Mouse (Mus musculus): ENCODE data around the gene Zcchc24. TPM values are rescaled to one million over a fixed set of nuclear protein-coding genes. Genes with fewer than 3 reads are reported as not detected.

Gene Zcchc24
- polyA plus RNA-seq, 1 experiment: 12.4 TPM

GRCm38 (mm10) chr14:25719371-25719770 is 49.5 kb downstream of the Zcchc24 start:
- Histone ChIP-seq H3K36me3 (ENCODE audit: control insufficient read depth, insufficient read depth, low read length) (no peaks in the 10 kb centered on the region), H3K4me1 (ENCODE audit: control insufficient read depth, insufficient read depth, low read length) (no peaks in the 10 kb centered on the region), H3K27me3 (replicated peaks; ENCODE audit: control insufficient read depth, insufficient read depth, low read length) (no peaks in the 10 kb centered on the region), H3K27ac (ENCODE audit: insufficient read depth, low read depth, low read length) (no peak overlapping the region), H3K4me3 (ENCODE audit: insufficient read depth, low read depth, low read length) (no peak overlapping the region)
- 71% methylated on average over 9 of the region's 9 CpGs for WGBS
- no peak for TF ChIP-seq POLR2A (IDR thresholded peaks at IDR 0.05; ENCODE audit: low read depth, low read length)
- TF ChIP-seq CTCF (conservative IDR thresholded peaks at IDR 0.05; ENCODE audit: insufficient read depth, insufficient read length, low read depth, low read length): no peak
- DNase-seq: no peak

DNA sequence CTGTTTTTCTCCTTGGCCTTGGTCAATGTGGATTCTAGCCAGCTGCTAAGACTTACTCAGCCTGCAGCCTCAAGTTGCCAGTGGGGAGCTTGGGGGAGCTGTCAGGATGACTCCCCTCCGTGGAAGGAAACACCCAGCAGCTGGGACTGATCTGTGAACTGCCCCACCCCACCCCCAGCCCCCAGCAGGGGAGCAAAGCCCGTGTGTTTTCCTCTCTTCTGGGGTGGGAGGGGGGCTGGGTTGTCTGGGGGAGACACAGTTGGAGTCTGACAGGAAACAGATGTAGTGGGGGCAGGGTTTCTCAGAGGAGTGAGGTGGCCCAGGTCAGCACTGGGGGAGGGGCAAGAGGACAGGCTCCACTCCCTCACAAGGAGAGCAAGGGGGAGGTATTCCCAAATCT is 50.4 kb downstream of the Zcchc24 start:
- Histone ChIP-seq H3K4me1 (ENCODE audit: control insufficient read depth, insufficient read depth, low read length) (no peaks in the 10 kb centered on the region), H3K27ac (ENCODE audit: insufficient read depth, low read depth, low read length) (no peak overlapping the region), H3K36me3 (ENCODE audit: control insufficient read depth, insufficient read depth, low read length) (no peaks in the 10 kb centered on the region), H3K27me3 (replicated peaks; ENCODE audit: control insufficient read depth, insufficient read depth, low read length) (no peaks in the 10 kb centered on the region), H3K4me3 (ENCODE audit: insufficient read depth, low read depth, low read length) (no peak overlapping the region)
- WGBS: 6% methylated on average over 2 of the region's 2 CpGs
- DNase-seq: peak; percentile 62
- TF ChIP-seq CTCF (conservative IDR thresholded peaks at IDR 0.05; ENCODE audit: insufficient read depth, insufficient read length, low read depth, low read length) (no peak), POLR2A (IDR thresholded peaks at IDR 0.05; ENCODE audit: low read depth, low read length) (no peak)

GRCm38 (mm10) chr14:25717718-25718117 is 51.1 kb downstream of the Zcchc24 start:
- Histone ChIP-seq H3K4me1 (ENCODE audit: control insufficient read depth, insufficient read depth, low read length) (no peaks in the 10 kb centered on the region), H3K27me3 (replicated peaks; ENCODE audit: control insufficient read depth, insufficient read depth, low read length) (no peaks in the 10 kb centered on the region), H3K4me3 (ENCODE audit: insufficient read depth, low read depth, low read length) (no peak overlapping the region), H3K36me3 (ENCODE audit: control insufficient read depth, insufficient read depth, low read length) (no peaks in the 10 kb centered on the region), H3K27ac (ENCODE audit: insufficient read depth, low read depth, low read length) (no peak overlapping the region)
- TF ChIP-seq POLR2A (IDR thresholded peaks at IDR 0.05; ENCODE audit: low read depth, low read length) (no peak), CTCF (conservative IDR thresholded peaks at IDR 0.05; ENCODE audit: insufficient read depth, insufficient read length, low read depth, low read length) (no peak)
- WGBS: 87% methylated on average over 8 of the region's 8 CpGs
- DNase-seq: no peak

DNA sequence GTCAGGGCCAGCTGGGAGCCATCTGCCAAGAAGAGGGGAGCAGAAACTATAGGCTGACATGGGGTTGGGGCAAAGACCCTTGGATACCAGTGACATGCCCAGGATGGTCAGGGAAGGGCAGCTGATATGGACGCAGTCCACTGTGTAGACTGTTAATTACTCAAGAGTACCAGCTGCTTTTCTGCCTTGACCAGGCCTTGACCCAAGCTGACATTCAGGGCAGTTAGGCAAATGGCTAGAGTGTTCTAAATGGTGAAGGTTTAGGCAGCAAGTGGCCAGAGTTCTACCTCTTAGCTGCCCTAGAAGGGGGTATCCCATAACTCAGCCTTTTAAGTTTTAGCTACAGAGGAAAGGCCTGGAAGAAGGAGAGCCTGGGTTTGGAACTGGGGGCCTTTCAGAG is 52.3 kb downstream of the Zcchc24 start:
- no peaks in the 10 kb centered on the region for H3K36me3 ChIP-seq (ENCODE audit: control insufficient read depth, insufficient read depth, low read length)
- 71% methylated on average over 1 of the region's 1 CpGs for WGBS
- no peaks in the 10 kb centered on the region for H3K4me1 ChIP-seq (ENCODE audit: control insufficient read depth, insufficient read depth, low read length)
- no peak overlapping the region for H3K27ac ChIP-seq (ENCODE audit: insufficient read depth, low read depth, low read length)
- TF ChIP-seq CTCF (conservative IDR thresholded peaks at IDR 0.05; ENCODE audit: insufficient read depth, insufficient read length, low read depth, low read length) (no peak), POLR2A (IDR thresholded peaks at IDR 0.05; ENCODE audit: low read depth, low read length) (no peak)
- DNase-seq: no peak
- no peak overlapping the region for H3K4me3 ChIP-seq (ENCODE audit: insufficient read depth, low read depth, low read length)
- H3K27me3 ChIP-seq (replicated peaks; ENCODE audit: control insufficient read depth, insufficient read depth, low read length): no peaks in the 10 kb centered on the region

DNA sequence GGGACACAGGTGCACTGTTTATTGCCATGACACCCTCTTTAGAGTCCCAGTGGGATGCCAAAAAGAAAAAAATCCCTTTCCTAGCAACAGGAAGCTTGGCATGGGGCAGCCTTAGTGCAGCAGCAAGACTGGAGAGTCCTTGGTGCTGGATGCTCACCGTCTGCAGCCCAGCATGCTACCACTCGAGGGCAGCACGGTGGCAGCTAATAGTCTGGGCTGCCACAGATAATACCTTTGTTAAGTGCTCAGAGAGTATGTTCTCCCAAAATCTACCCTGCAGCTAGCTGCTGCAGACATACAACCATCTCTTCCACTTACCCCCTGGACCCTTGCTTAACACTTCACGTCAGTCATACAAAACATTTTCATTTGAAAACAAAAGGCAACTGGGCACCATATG is 55.4 kb downstream of the Zcchc24 start:
- no peaks in the 10 kb centered on the region for H3K4me1 ChIP-seq (ENCODE audit: control insufficient read depth, insufficient read depth, low read length)
- DNase-seq: no peak
- H3K4me3 ChIP-seq (ENCODE audit: insufficient read depth, low read depth, low read length): no peak overlapping the region
- no peaks in the 10 kb centered on the region for H3K36me3 ChIP-seq (ENCODE audit: control insufficient read depth, insufficient read depth, low read length)
- TF ChIP-seq CTCF (conservative IDR thresholded peaks at IDR 0.05; ENCODE audit: insufficient read depth, insufficient read length, low read depth, low read length): peak; percentile 51
- no peak for TF ChIP-seq POLR2A (IDR thresholded peaks at IDR 0.05; ENCODE audit: low read depth, low read length)
- H3K27ac ChIP-seq (ENCODE audit: insufficient read depth, low read depth, low read length): no peak overlapping the region
- no peaks in the 10 kb centered on the region for H3K27me3 ChIP-seq (replicated peaks; ENCODE audit: control insufficient read depth, insufficient read depth, low read length)
- 39% methylated on average over 4 of the region's 4 CpGs for WGBS

DNA sequence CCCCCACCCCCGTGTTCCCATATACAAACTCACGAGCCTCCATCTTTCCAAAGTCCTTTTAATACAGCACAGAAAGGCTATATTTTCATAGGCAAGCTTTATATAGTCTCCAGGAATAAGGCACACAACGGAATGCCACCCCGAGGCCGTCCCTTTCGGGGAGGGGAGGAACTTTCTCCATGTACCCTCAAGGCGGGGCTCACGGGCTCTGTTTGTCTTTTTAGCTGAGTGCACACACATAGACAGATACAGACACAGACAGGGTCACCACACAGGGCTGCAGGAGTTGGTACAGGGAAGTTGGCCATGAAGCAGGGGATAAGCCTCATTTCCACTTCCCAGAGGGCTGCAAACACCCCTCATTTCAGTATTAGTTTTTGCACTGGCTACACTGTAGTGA is 57.2 kb downstream of the Zcchc24 start:
- no peak for DNase-seq
- H3K27ac ChIP-seq (ENCODE audit: insufficient read depth, low read depth, low read length): no peak overlapping the region
- H3K4me3 ChIP-seq (ENCODE audit: insufficient read depth, low read depth, low read length): no peak overlapping the region
- no peaks in the 10 kb centered on the region for H3K4me1 ChIP-seq (ENCODE audit: control insufficient read depth, insufficient read depth, low read length)
- TF ChIP-seq CTCF (conservative IDR thresholded peaks at IDR 0.05; ENCODE audit: insufficient read depth, insufficient read length, low read depth, low read length) (no peak), POLR2A (IDR thresholded peaks at IDR 0.05; ENCODE audit: low read depth, low read length) (no peak)
- no peaks in the 10 kb centered on the region for H3K27me3 ChIP-seq (replicated peaks; ENCODE audit: control insufficient read depth, insufficient read depth, low read length)
- no peaks in the 10 kb centered on the region for H3K36me3 ChIP-seq (ENCODE audit: control insufficient read depth, insufficient read depth, low read length)
- 40% methylated on average over 8 of the region's 8 CpGs for WGBS

DNA sequence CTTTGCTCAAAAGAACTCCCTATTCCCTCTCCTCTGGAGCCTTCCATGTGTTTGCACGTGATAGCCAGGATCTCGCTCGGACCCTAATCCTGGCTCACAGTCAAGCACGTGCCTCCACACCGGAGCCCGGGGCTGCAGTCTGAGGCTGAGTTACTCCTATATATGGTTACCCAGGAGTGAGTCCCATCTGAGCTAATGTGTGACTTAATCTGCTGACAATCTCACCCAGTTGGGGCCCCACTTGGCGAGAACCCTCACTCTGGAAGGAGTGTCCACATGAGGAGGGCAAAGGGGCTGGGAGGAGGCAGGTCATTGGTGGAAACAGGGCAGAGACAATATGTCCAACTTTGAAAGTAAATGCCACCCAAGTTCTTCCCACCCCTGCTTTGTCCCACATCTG is 57.7 kb downstream of the Zcchc24 start:
- Histone ChIP-seq H3K27me3 (replicated peaks; ENCODE audit: control insufficient read depth, insufficient read depth, low read length) (no peaks in the 10 kb centered on the region), H3K4me1 (ENCODE audit: control insufficient read depth, insufficient read depth, low read length) (no peaks in the 10 kb centered on the region), H3K4me3 (ENCODE audit: insufficient read depth, low read depth, low read length) (no peak overlapping the region), H3K27ac (ENCODE audit: insufficient read depth, low read depth, low read length) (no peak overlapping the region), H3K36me3 (ENCODE audit: control insufficient read depth, insufficient read depth, low read length) (no peaks in the 10 kb centered on the region)
- 33% methylated on average over 7 of the region's 7 CpGs for WGBS
- TF ChIP-seq POLR2A (IDR thresholded peaks at IDR 0.05; ENCODE audit: low read depth, low read length): no peak
- no peak for TF ChIP-seq CTCF (conservative IDR thresholded peaks at IDR 0.05; ENCODE audit: insufficient read depth, insufficient read length, low read depth, low read length)
- DNase-seq: no peak

- no peak overlapping the region for H3K4me3 ChIP-seq (ENCODE audit: insufficient read depth, low read depth, low read length)
- no peaks in the 10 kb centered on the region for H3K36me3 ChIP-seq (ENCODE audit: control insufficient read depth, insufficient read depth, low read length)
- no peaks in the 10 kb centered on the region for H3K4me1 ChIP-seq (ENCODE audit: control insufficient read depth, insufficient read depth, low read length)
- no peak for TF ChIP-seq POLR2A (IDR thresholded peaks at IDR 0.05; ENCODE audit: low read depth, low read length)
- no peak for TF ChIP-seq CTCF (conservative IDR thresholded peaks at IDR 0.05; ENCODE audit: insufficient read depth, insufficient read length, low read depth, low read length)
- H3K27ac ChIP-seq (ENCODE audit: insufficient read depth, low read depth, low read length): no peak overlapping the region
- H3K27me3 ChIP-seq (replicated peaks; ENCODE audit: control insufficient read depth, insufficient read depth, low read length): no peaks in the 10 kb centered on the region
- DNase-seq: no peak
- WGBS: 83% methylated on average over 4 of the region's 4 CpGs
Observed at GRCm38 (mm10) chr14:25710681-25711080, 58.2 kb downstream of the Zcchc24 start.

Measured in kidney, adult 2 months (tissue).